Mouse (Mus musculus) stomach, postnatal 0 days (tissue): ENCODE measurements around the gene Ntm.

Source experiments
- CTCF ChIP-seq: IDR thresholded peaks from 2 replicates; pipeline ENCODE4 v1.5.1; 2016; ENCODE audit warnings: antibody characterized with exemption, low read depth, mild to moderate bottlenecking, moderate library complexity
- EP300 ChIP-seq: optimal IDR thresholded peaks from 2 replicates; pipeline ENCODE3; 2016; ENCODE audit warnings: antibody characterized with exemption

DNA sequence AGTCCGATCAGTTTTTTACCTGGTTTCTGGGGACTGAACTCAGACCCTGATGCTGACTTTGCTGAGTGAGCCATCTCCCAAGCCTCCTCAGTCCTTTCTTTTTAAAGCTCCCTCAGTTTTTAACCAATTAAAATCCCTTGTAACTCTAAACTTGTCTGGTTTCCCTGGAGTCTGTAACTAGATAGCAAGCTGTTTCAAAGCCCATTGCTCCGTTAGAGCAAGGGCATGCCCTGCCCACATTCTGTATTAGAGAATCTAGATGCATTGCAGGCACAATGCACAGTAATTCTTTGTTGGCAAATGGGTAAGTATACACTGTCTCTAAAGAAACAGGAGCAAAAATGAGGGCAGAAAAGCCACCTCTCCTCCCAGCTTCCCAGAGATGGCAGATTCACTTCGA, 231.3 kb downstream of the Ntm start:
- no peak for TF ChIP-seq CTCF
- no peak for TF ChIP-seq EP300
